Mouse (Mus musculus): ENCODE data around the gene Fam120a.

Fam120a gene

GRCm38 (mm10) chr13:48851719-48852118 is 116.1 kb downstream of the Fam120a start:
- no peak for DNase-seq

DNA sequence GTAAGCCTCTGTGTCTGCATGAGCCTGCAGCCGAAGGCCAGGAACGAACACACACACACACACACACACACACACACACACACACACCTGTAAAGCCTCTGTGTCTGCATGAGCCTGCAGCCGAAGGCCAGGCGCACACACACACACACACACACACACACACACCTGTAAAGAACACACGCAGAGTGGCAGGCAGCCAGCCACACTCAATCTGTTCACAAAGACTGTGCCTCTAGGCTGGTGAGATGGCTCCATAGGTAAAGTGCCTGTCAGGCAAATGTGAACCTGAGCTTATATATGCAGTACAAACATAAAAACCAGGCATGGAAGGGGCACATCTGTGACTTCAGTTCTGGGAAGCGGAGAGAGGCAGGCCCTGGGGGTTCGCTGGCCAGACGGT is 117.0 kb downstream of the Fam120a start:
- DNase-seq = no peak

GRCm38 (mm10) chr13:48850326-48850725 is 117.5 kb downstream of the Fam120a start:
- no peak for DNase-seq

DNA sequence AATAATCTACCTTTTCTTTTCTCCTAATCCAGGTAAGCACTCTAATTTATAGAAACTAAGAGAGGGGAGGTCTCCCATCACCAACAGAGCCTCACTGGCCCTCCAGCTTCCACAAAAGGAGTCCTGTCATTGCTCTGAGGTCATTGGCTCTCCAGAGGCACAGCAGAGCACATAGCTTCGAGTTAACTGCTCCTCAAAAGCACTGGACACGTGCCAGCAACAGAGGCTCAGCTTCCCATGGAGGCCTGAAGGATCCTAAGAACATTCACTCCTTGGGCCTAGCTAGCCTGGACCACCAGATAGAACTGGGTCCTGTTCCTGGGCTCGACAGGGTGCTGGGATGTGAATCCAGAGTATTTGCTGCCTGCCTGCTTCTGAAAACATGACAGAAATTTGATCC is 118.7 kb downstream of the Fam120a start:
- no peak for DNase-seq

GRCm38 (mm10) chr13:48845308-48845707 is 122.5 kb downstream of the Fam120a start:
- no peak for DNase-seq

DNA sequence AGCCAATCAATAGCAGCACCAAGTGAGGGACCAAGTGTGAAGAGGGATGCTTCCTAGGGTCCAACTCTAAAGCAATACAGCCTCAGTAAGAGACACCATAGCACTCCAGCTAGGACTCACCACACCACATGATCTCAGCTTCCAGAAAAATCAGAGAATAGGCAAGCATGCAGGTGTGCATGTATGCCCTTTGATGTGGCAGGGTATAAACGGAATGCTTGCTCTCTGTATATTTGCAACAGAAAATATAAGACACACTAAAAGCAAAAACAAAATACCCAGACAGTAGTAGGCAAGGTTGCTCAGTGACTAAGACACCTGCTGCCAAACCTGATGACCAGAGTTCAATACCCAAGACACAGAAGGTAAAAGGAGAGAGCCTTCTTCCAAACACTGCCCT is 124.3 kb downstream of the Fam120a start:
- no peak for DNase-seq

DNA sequence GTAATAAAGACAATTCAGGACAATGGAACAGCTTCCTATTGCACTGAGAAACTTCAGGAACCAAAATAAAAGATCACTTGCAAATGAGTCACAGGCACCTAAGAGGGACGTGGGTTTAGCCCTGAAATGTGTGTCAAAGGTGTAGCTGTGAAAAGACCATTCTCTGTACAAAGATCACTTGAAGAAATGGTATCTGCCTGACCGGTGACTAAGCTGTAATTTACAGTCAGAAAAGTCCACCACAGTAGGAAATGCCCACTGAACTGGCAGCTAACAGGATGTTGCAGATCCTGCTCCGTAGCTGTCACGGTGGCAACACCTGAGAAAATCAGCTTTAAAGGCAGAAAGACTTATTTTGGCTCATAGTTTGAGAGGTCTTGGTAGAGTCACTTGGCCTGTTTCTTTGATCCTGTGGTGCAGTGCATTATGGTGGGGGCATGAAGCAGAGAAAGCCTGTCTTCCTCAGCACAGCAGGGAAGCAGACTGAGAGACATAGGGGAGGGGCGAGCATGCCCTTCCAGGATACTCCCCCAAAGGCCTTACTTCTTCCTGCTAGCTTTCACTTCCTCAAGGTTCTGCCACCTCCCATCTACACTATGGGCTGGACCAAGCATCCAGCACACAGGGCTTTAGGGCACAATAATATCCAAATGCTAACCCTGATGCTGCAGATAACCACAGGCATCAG is 125.8 kb downstream of the Fam120a start:
- DNase-seq = no peak

- DNase-seq = no peak
These were observed 129.5 kb downstream of the Fam120a start for GRCm38 (mm10) chr13:48838284-48838683.

DNA sequence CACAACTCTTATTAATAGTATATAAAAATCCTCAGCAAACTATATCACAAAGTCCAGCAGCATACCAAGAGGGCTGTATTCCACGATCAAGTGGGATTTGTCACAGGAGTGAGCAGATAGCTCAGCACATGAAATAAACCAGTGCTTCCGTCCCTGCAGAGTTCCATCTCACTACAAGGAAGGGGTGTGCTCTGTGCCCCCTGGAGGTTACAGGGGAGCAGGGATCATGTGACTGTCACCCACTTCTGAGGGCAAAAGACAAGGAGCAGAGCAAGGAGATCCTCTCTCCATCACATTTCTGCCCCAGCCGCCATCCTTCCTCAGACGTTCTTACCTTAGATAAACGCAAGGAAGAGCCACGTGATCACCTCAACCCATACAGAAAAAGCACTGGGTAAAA is 130.3 kb downstream of the Fam120a start:
- no peak for DNase-seq

DNA sequence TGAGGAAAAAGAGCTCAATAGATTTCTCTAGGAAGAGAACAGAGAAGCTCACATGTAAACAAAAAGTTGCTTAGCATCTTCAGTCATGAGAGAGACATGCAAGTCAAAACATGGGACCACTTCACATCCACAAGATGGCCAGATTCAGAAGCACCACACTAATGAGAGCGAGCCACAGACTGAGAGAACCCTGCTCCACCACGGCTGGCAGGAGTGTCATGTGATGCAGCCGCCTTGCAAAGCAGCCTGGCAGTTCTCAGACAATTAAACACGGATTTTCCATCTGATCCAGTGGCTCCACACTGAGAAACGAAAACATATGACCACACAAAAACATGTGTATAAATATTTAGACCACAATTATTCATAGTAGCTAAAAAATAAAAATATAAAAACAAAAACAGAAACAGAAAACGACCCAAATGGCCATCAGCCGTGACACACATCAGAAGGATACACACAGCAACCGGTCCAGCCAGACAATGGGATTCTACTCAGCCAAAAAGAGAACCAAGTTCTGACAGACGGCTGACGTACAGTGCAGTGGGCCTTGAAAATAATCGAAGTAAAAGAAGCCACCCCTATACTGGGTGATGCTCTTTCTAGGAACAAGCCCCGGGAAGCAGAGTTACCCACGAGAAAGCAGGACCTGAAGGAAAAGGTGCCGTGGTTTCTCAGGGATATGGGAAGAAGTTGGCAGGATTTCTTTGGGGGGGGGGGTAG is 137.1 kb downstream of the Fam120a start:
- DNase-seq = no peak

DNA sequence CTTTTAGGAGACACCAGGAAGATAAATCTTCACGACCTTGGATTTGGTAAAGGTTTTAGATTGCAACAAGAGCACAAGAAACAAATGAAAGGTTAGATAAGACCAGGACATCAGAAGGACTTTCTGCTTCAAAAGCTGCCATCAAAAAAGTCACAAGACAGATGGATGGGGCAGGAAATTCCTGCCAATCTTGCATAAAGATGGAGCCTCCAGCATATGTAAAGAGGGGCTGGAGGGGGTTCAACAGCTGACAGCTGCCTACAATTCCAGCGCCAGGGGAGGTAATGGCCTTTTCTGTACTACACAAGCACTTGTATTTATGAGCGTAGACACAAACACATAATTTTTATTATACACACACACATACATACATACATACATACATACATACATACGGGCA is 138.0 kb downstream of the Fam120a start:
- no peak for DNase-seq
